Mouse (Mus musculus) subcutaneous adipose tissue, adult 2 months (tissue): ENCODE measurements around the gene Tagln2. TPM values are rescaled to one million over a fixed set of nuclear protein-coding genes. Genes with fewer than 3 reads are reported as not detected.

Experiments
- polyA plus RNA-seq: library from polyadenylated mRNA; depleted of rRNA; stranded (reverse); fragments of >200 nt; gene quantifications from 2 replicates; pipeline ENCODE4 v1.2.3, GENCODE M21; 2012; ENCODE audit warnings: low replicate concordance; rRNA removed

Tagln2 gene
- polyA plus RNA-seq = 217 and 327 TPM in 2 replicates

GRCm38 (mm10) chr1:172499765-172500441 is at the start of gene Tagln2:
Gene Tagln2 (plus strand): TSS chr1:172500047.

GRCm38 (mm10) chr1:172475054-172475741 is 24.6 kb upstream of the Tagln2 start, which contains the start of gene Slamf9:
Gene Slamf9 (plus strand): TSS chr1:172475358.

DNA sequence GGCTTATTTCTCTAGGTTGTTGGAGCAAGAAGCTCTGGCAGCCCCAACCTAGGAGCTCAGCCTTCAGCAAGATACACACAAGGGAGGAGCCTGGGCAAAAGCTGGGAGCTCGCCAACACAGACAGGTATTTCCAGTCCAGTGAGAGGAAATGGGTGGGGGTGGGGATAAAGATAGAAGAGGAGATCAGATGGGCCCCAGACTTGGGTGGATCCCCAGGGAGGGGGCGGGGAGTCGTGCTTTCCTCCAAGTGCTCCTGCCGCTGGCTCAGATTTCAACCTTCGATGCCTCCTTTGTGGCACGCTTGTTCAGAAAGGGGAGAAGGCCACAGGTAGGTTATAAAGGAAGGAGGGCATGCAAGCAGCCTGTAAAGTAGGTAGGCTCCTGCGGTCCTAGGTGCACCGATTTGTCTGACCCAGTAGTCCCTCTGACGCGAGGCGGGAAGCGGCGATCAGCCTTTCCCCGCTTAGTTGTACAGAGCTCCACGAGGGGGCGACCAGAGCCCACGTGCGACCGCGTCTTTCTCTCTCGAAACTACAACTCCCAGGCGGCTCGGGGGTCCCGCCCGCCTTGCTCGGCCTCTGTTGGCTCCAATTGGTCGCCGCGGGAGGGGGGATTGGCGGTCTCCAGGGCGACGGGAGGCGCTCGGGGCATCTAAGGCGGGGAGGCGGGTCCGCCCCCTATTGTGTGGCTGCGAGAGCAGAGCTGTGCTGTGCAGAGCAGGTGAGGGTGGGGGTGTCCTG is 18.1 kb upstream of the Tagln2 start, which contains the start of gene Igsf9:
Igsf9 (plus strand) TSS at position 249 of the 741 bp plus-strand sequence.

GRCm38 (mm10) chr1:172520576-172521440 is 21.0 kb downstream of the Tagln2 start, which contains the start of gene Cfap45:
Gene Cfap45 (plus strand): TSS chr1:172520801.

GRCm38 (mm10) chr1:172555638-172556037 is 55.8 kb downstream of the Tagln2 start, which contains the start of gene Vsig8:
Gene Vsig8 (plus strand): TSS chr1:172555938.

Other genes with a start within 250 kb of the Tagln2 start
- 0.03 and 4.1 TPM in 2 replicates for gene Atp1a4, start 241.6 kb upstream of the Tagln2 start, polyA plus RNA-seq
- 100 and 133 TPM in 2 replicates for gene Igsf8, start 238.4 kb upstream of the Tagln2 start, polyA plus RNA-seq
- gene Atp1a2, start 202.0 kb upstream of the Tagln2 start, polyA plus RNA-seq = 208 and 473 TPM in 2 replicates
- gene Kcnj9, start 170.7 kb upstream of the Tagln2 start, polyA plus RNA-seq = 0.10 TPM in 1 of 2 replicates, not detected in the other
- 0.07 and 0.35 TPM in 2 replicates for gene Kcnj10, start 158.8 kb upstream of the Tagln2 start, polyA plus RNA-seq
- gene Pigm, start 123.5 kb upstream of the Tagln2 start, polyA plus RNA-seq = 7.6 and 9.6 TPM in 2 replicates
- gene Slamf9, start 24.7 kb upstream of the Tagln2 start, polyA plus RNA-seq = 16.6 and 17.2 TPM in 2 replicates
- gene Igsf9, start 18.3 kb upstream of the Tagln2 start, polyA plus RNA-seq = 6.0 and 35.1 TPM in 2 replicates
- gene Cfap45, start 20.8 kb downstream of the Tagln2 start, polyA plus RNA-seq = 0.40 and 0.44 TPM in 2 replicates
- 0.53 and 1.1 TPM in 2 replicates for gene Vsig8, start 55.9 kb downstream of the Tagln2 start, polyA plus RNA-seq
- 2.6 and 7.3 TPM in 2 replicates for gene Slamf8, start 90.5 kb downstream of the Tagln2 start, polyA plus RNA-seq
- 0.51 TPM in 1 of 2 replicates, not detected in the other for gene Fcrl6, start 102.5 kb downstream of the Tagln2 start, polyA plus RNA-seq
- 33.3 and 47.8 TPM in 2 replicates for gene Dusp23, start 132.9 kb downstream of the Tagln2 start, polyA plus RNA-seq
- gene Crp, start 198.0 kb downstream of the Tagln2 start, polyA plus RNA-seq = 0.17 and 0.35 TPM in 2 replicates